ENCODE assay signal across 24 mouse cellular contexts in genomic region chr2:134831861-134832260, GRCm38 (mm10). TPM values are rescaled to one million over a fixed set of nuclear protein-coding genes. Genes with fewer than 3 reads are reported as not detected.
DNase-seq lines count a peak whose midpoint lies in the region; ATAC-seq and TF ChIP-seq lines count a peak whose summit lies in the region.
"Had no signal": no experiment of that assay in that cellular context is flagged by ENCODE, and none has a peak within 500 bp of the region (broad histone marks: within the 10 kb centered on the region; RNA-seq: fewer than 3 reads in every experiment).

No protein-coding gene starts in this region.

- no peak overlapping the region for H3K4me3 ChIP-seq in kidney, adult 2 months (ENCODE audit: insufficient read depth, low read depth, low read length)
- H3K4me3 ChIP-seq in neural tube, embryonic 12.5 days, result no peak overlapping the region
- no peak overlapping the region for H3K4me3 ChIP-seq in neural tube, embryonic 15.5 days (replicated peaks)
- no peak overlapping the region for H3K4me3 ChIP-seq in liver, embryonic 16.5 days (ENCODE audit: low read depth, low read length)
- no peak overlapping the region for H3K4me3 ChIP-seq in forebrain, postnatal 0 days (ENCODE audit: low read depth, low read length)
- H3K4me3 ChIP-seq: erythroblast, embryonic 14.5 days; hindbrain, embryonic 10.5 days; hindbrain, embryonic 15.5 days; intestine, embryonic 15.5 days; limb, embryonic 12.5 days; liver, embryonic 13.5 days had no signal

- H3K27ac ChIP-seq in kidney, adult 2 months (ENCODE audit: insufficient read depth, low read depth, low read length), result 0 out of 2 replicates have a peak overlapping the region, but pooled peaks have one; percentile 41
- no peak overlapping the region for H3K27ac ChIP-seq in neural tube, embryonic 12.5 days
- H3K27ac ChIP-seq in neural tube, embryonic 15.5 days (replicated peaks), result no peak overlapping the region
- no peak overlapping the region for H3K27ac ChIP-seq in liver, embryonic 16.5 days (ENCODE audit: low read length)
- no peak overlapping the region for H3K27ac ChIP-seq in forebrain, postnatal 0 days (ENCODE audit: low read depth, low read length)
- H3K27ac ChIP-seq: hindbrain, embryonic 10.5 days; hindbrain, embryonic 15.5 days; intestine, embryonic 15.5 days; limb, embryonic 12.5 days; liver, embryonic 13.5 days had no signal

- H3K4me2 ChIP-seq in neural tube, embryonic 12.5 days (replicated peaks), result no peak overlapping the region
- no peak overlapping the region for H3K4me2 ChIP-seq in neural tube, embryonic 15.5 days
- H3K4me2 ChIP-seq in liver, embryonic 16.5 days (ENCODE audit: low read depth, low read length), result no peak overlapping the region
- H3K4me2 ChIP-seq in forebrain, postnatal 0 days (ENCODE audit: low read depth), result no peak overlapping the region
- H3K4me2 ChIP-seq: hindbrain, embryonic 15.5 days; intestine, embryonic 15.5 days; limb, embryonic 12.5 days; liver, embryonic 13.5 days; midbrain, embryonic 11.5 days had no signal

- no peaks in the 10 kb centered on the region for H3K27me3 ChIP-seq in kidney, adult 2 months (replicated peaks; ENCODE audit: control insufficient read depth, insufficient read depth, low read length)
- no peaks in the 10 kb centered on the region for H3K27me3 ChIP-seq in neural tube, embryonic 12.5 days (replicated peaks)
- H3K27me3 ChIP-seq in neural tube, embryonic 15.5 days (replicated peaks), result no peaks in the 10 kb centered on the region
- no peaks in the 10 kb centered on the region for H3K27me3 ChIP-seq in liver, embryonic 16.5 days (ENCODE audit: control insufficient read depth, insufficient read depth, low read depth, low read length)
- H3K27me3 ChIP-seq in forebrain, postnatal 0 days (ENCODE audit: insufficient read depth, low read length), result no peaks in the 10 kb centered on the region
- H3K27me3 ChIP-seq: hindbrain, embryonic 15.5 days; intestine, embryonic 15.5 days; limb, embryonic 12.5 days; liver, embryonic 13.5 days had no signal

- 0 out of 2 replicates have a peak, but pooled peaks have one; percentile 18 for ATAC-seq in neural tube, embryonic 12.5 days (ENCODE audit: low FRiP score, low read depth)
- no peak for ATAC-seq in neural tube, embryonic 15.5 days (ENCODE audit: low FRiP score)
- peak; percentile 35 for ATAC-seq in liver, embryonic 16.5 days (ENCODE audit: low read depth)
- no peak for ATAC-seq in forebrain, postnatal 0 days
- ATAC-seq: CD4-positive, CD25-positive, alpha-beta regulatory T cell, adult 4 months; forebrain, embryonic 16.5 days; intestine, embryonic 15.5 days had no signal

- TF ChIP-seq POLR2A in kidney, adult 2 months (IDR thresholded peaks at IDR 0.05; ENCODE audit: low read depth, low read length), result no peak

- no peak overlapping the region for H3K9ac ChIP-seq in neural tube, embryonic 12.5 days
- H3K9ac ChIP-seq in neural tube, embryonic 15.5 days (replicated peaks), result no peak overlapping the region
- no peak overlapping the region for H3K9ac ChIP-seq in liver, embryonic 16.5 days (ENCODE audit: low read depth, low read length)
- no peak overlapping the region for H3K9ac ChIP-seq in forebrain, postnatal 0 days
- H3K9ac ChIP-seq: hindbrain, embryonic 15.5 days; intestine, embryonic 15.5 days; limb, embryonic 12.5 days; liver, embryonic 13.5 days had no signal

- WGBS in kidney, adult 2 months, result 65% methylated on average over 7 of the region's 7 CpGs
- 86% methylated on average over 7 of the region's 7 CpGs for WGBS in neural tube, embryonic 12.5 days
- WGBS in neural tube, embryonic 15.5 days, result 84% methylated on average over 7 of the region's 7 CpGs
- 72% methylated on average over 7 of the region's 7 CpGs for WGBS in liver, embryonic 16.5 days (ENCODE audit: insufficient replicate concordance)
- WGBS in forebrain, postnatal 0 days, result 96% methylated on average over 7 of the region's 7 CpGs

- TF ChIP-seq CTCF in kidney, adult 2 months (conservative IDR thresholded peaks at IDR 0.05; ENCODE audit: insufficient read depth, insufficient read length, low read depth, low read length), result no peak
- no peak for TF ChIP-seq CTCF in forebrain, postnatal 0 days (IDR thresholded peaks at IDR 0.05; ENCODE audit: low read depth)

- no peaks in the 10 kb centered on the region for H3K9me3 ChIP-seq in neural tube, embryonic 12.5 days
- no peaks in the 10 kb centered on the region for H3K9me3 ChIP-seq in neural tube, embryonic 15.5 days (replicated peaks)
- no peaks in the 10 kb centered on the region for H3K9me3 ChIP-seq in liver, embryonic 16.5 days (replicated peaks; ENCODE audit: control insufficient read depth, low read length)
- no peaks in the 10 kb centered on the region for H3K9me3 ChIP-seq in forebrain, postnatal 0 days (ENCODE audit: low read length)
- H3K9me3 ChIP-seq: hindbrain, embryonic 10.5 days; hindbrain, embryonic 15.5 days; intestine, embryonic 15.5 days; limb, embryonic 12.5 days; liver, embryonic 13.5 days had no signal

- H3K36me3 ChIP-seq in kidney, adult 2 months (ENCODE audit: control insufficient read depth, insufficient read depth, low read length), result no peaks in the 10 kb centered on the region
- no peaks in the 10 kb centered on the region for H3K36me3 ChIP-seq in neural tube, embryonic 12.5 days
- H3K36me3 ChIP-seq in neural tube, embryonic 15.5 days, result no peaks in the 10 kb centered on the region
- H3K36me3 ChIP-seq in liver, embryonic 16.5 days (ENCODE audit: control insufficient read depth, insufficient read depth), result no peaks in the 10 kb centered on the region
- H3K36me3 ChIP-seq in forebrain, postnatal 0 days (ENCODE audit: insufficient read depth), result no peaks in the 10 kb centered on the region
- H3K36me3 ChIP-seq: hindbrain, embryonic 10.5 days; hindbrain, embryonic 15.5 days; intestine, embryonic 15.5 days; limb, embryonic 12.5 days; liver, embryonic 13.5 days had no signal

- peak; percentile 76 for DNase-seq in kidney, adult 2 months
- no peak for DNase-seq in kidney, postnatal 10 days
- peak; percentile 33 for DNase-seq in kidney, postnatal 14 days
- no peak for DNase-seq in forebrain, postnatal 0 days
- DNase-seq in cerebellum, postnatal 4 days (ENCODE audit: low spot score in 2 of 2), result no peak
- DNase-seq: adrenal gland, postnatal 14 days; cerebellum, adult 11-12 months; cerebellum, adult 9-11 months; gastrocnemius, postnatal 14 days; heart, postnatal 14 days; liver, embryonic 13.5 days; lung, postnatal 36 days; right cerebral cortex, adult 18-20 months had no signal

- peaks cover 39% of the 10 kb centered on the region for H3K4me1 ChIP-seq in kidney, adult 2 months (ENCODE audit: control insufficient read depth, insufficient read depth, low read length)
- no peaks in the 10 kb centered on the region for H3K4me1 ChIP-seq in neural tube, embryonic 12.5 days
- 0 out of 2 replicates have a peak, but pooled peaks cover 8% of the 10 kb centered on the region for H3K4me1 ChIP-seq in neural tube, embryonic 15.5 days
- H3K4me1 ChIP-seq in liver, embryonic 16.5 days (ENCODE audit: control insufficient read depth, low read depth, low read length), result no peaks in the 10 kb centered on the region; the same call in 1 of the 2 replicates
- no peaks in the 10 kb centered on the region for H3K4me1 ChIP-seq in forebrain, postnatal 0 days (ENCODE audit: insufficient read depth)
- H3K4me1 ChIP-seq: hindbrain, embryonic 10.5 days; hindbrain, embryonic 15.5 days; limb, embryonic 12.5 days; liver, embryonic 13.5 days had no signal

RNA-seq across cellular contexts. Expression of gene Plcb1, which starts 46.0 kb away (rescaled TPM):
- polyA plus RNA-seq in kidney, adult 2 months (2012; rRNA removed), result 4.4 and 5.0 TPM in 2 replicates
- polyA plus RNA-seq in neural tube, embryonic 12.5 days (2016; fragmentation: Nextera tagmentation; extraction: Ambion mirVana), result 29.0 and 33.2 TPM in 2 replicates
- polyA plus RNA-seq in neural tube, embryonic 15.5 days (2015; fragmentation: Nextera tagmentation; extraction: Ambion mirVana), result 69.0 and 81.5 TPM in 2 replicates
- polyA plus RNA-seq in liver, embryonic 16.5 days (2015; fragmentation: Nextera tagmentation; extraction: Ambion mirVana), result 3.9 and 4.6 TPM in 2 replicates
- total RNA-seq in forebrain, postnatal 0 days (2014; rRNA removed), result 58.2 and 61.8 TPM in 2 replicates
- 20.7 and 37.7 TPM in 2 replicates for polyA plus RNA-seq in forebrain, postnatal 0 days (2015; fragmentation: Nextera tagmentation; extraction: Ambion mirVana)
- polyA plus RNA-seq: CD4-positive, CD25-positive, alpha-beta regulatory T cell, adult 4 months; erythroblast, embryonic 14.5 days had no signal

Comparison
In these comparisons a context has a peak if more than half of its experiments do, and no peak if none do; other contexts are left out.
1. DNase-seq: peak in kidney, adult 2 months (single experiment) and kidney, postnatal 14 days (single experiment); none in kidney, postnatal 10 days (single experiment), forebrain, postnatal 0 days (single experiment) and cerebellum, postnatal 4 days (0 of 2).
2. ATAC-seq: peak in neural tube, embryonic 12.5 days (single experiment) and liver, embryonic 16.5 days (single experiment); none in neural tube, embryonic 15.5 days (single experiment) and forebrain, postnatal 0 days (single experiment).